Mouse (Mus musculus): ENCODE measurements around the gene Zc3h12c. TPM values are rescaled to one million over a fixed set of nuclear protein-coding genes. Genes with fewer than 3 reads are reported as not detected.

Gene Zc3h12c
- polyA plus RNA-seq, 1 experiment from 2014 or later: 10.9 TPM

- DNase-seq (no peak), ATAC-seq (ENCODE audit: low FRiP score, low TSS enrichment) (no peak)
- no peaks in the 10 kb centered on the region for H3K27me3 ChIP-seq (ENCODE audit: control insufficient read depth, insufficient read depth, low read length)
- H3K36me3 ChIP-seq (ENCODE audit: control insufficient read depth, insufficient read depth, low read length): no peaks in the 10 kb centered on the region
- no peak overlapping the region for H3K4me2 ChIP-seq (ENCODE audit: low read length)
- H3K27ac ChIP-seq (replicated peaks; ENCODE audit: low read depth, low read length): no peak overlapping the region
- H3K9me3 ChIP-seq (ENCODE audit: control insufficient read depth, low read length): no peaks in the 10 kb centered on the region
- 88% methylated on average over 4 of the region's 4 CpGs for WGBS
- H3K4me3 ChIP-seq (replicated peaks; ENCODE audit: low read depth, low read length): no peak overlapping the region
- peaks cover 6% of the 10 kb centered on the region; the same call in 1 of the 2 replicates for H3K4me1 ChIP-seq (ENCODE audit: control insufficient read depth, insufficient read depth, low read length)
- no peak overlapping the region for H3K9ac ChIP-seq (replicated peaks; ENCODE audit: low read length)
Observed at GRCm38 (mm10) chr9:52190907-52191306, 22.5 kb upstream of the Zc3h12c start.

GRCm38 (mm10) chr9:52188106-52188505, 19.7 kb upstream of the Zc3h12c start:
- peak; percentile 78 for DNase-seq
- H3K4me2 ChIP-seq (ENCODE audit: low read length): peak overlapping the region; percentile 34
- 6% methylated on average over 8 of the region's 8 CpGs for WGBS

GRCm38 (mm10) chr9:52186296-52186941, 18.0 kb upstream of the Zc3h12c start:
- 92% methylated on average over 3 of the region's 3 CpGs for WGBS
- DNase-seq (no peak), ATAC-seq (ENCODE audit: low FRiP score, low TSS enrichment) (no peak)
- Histone ChIP-seq H3K27me3 (ENCODE audit: control insufficient read depth, insufficient read depth, low read length) (no peaks in the 10 kb centered on the region), H3K4me3 (replicated peaks; ENCODE audit: low read depth, low read length) (no peak overlapping the region), H3K4me1 (ENCODE audit: control insufficient read depth, insufficient read depth, low read length) (peaks cover 6% of the 10 kb centered on the region; the same call in 1 of the 2 replicates), H3K9ac (replicated peaks; ENCODE audit: low read length) (no peak overlapping the region), H3K36me3 (ENCODE audit: control insufficient read depth, insufficient read depth, low read length) (no peaks in the 10 kb centered on the region), H3K27ac (replicated peaks; ENCODE audit: low read depth, low read length) (no peak overlapping the region), H3K4me2 (ENCODE audit: low read length) (no peak overlapping the region), H3K9me3 (ENCODE audit: control insufficient read depth, low read length) (no peaks in the 10 kb centered on the region)

More at GRCm38 (mm10) chr9:52188106-52188505, 19.7 kb upstream of the Zc3h12c start:
- Histone ChIP-seq H3K4me3 (replicated peaks; ENCODE audit: low read depth, low read length) (no peak overlapping the region), H3K4me1 (ENCODE audit: control insufficient read depth, insufficient read depth, low read length) (peaks cover 6% of the 10 kb centered on the region; the same call in 1 of the 2 replicates), H3K27me3 (ENCODE audit: control insufficient read depth, insufficient read depth, low read length) (no peaks in the 10 kb centered on the region), H3K9ac (replicated peaks; ENCODE audit: low read length) (peak overlapping the region; percentile 9; the same call in 1 of the 2 replicates), H3K27ac (replicated peaks; ENCODE audit: low read depth, low read length) (peak overlapping the region; percentile 72), H3K9me3 (ENCODE audit: control insufficient read depth, low read length) (no peaks in the 10 kb centered on the region), H3K36me3 (ENCODE audit: control insufficient read depth, insufficient read depth, low read length) (no peaks in the 10 kb centered on the region)
- peak; percentile 78; the same call in 1 of the 2 replicates for ATAC-seq (ENCODE audit: low FRiP score, low TSS enrichment)

- 64% methylated on average over 2 of the region's 2 CpGs for WGBS
- no peaks in the 10 kb centered on the region for H3K9me3 ChIP-seq (ENCODE audit: control insufficient read depth, low read length)
- H3K27ac ChIP-seq (replicated peaks; ENCODE audit: low read depth, low read length): no peak overlapping the region
- no peak for ATAC-seq (ENCODE audit: low FRiP score, low TSS enrichment)
- no peak overlapping the region for H3K4me3 ChIP-seq (replicated peaks; ENCODE audit: low read depth, low read length)
- H3K4me2 ChIP-seq (ENCODE audit: low read length): no peak overlapping the region
- H3K9ac ChIP-seq (replicated peaks; ENCODE audit: low read length): no peak overlapping the region
- H3K27me3 ChIP-seq (ENCODE audit: control insufficient read depth, insufficient read depth, low read length): no peaks in the 10 kb centered on the region
- no peak for DNase-seq
- no peaks in the 10 kb centered on the region for H3K4me1 ChIP-seq (ENCODE audit: control insufficient read depth, insufficient read depth, low read length)
- no peaks in the 10 kb centered on the region for H3K36me3 ChIP-seq (ENCODE audit: control insufficient read depth, insufficient read depth, low read length)
Observed at GRCm38 (mm10) chr9:52181419-52181818, 13.0 kb upstream of the Zc3h12c start.

- no peak overlapping the region for H3K27ac ChIP-seq (replicated peaks; ENCODE audit: low read depth, low read length)
- no peak for ATAC-seq (ENCODE audit: low FRiP score, low TSS enrichment)
- 92% methylated on average over 6 of the region's 6 CpGs for WGBS
Observed at GRCm38 (mm10) chr9:52180851-52181250, 12.5 kb upstream of the Zc3h12c start.

GRCm38 (mm10) chr9:52175257-52175859, 7.0 kb upstream of the Zc3h12c start:
- no peak for ATAC-seq (ENCODE audit: low FRiP score, low TSS enrichment)
- H3K4me1 ChIP-seq (ENCODE audit: control insufficient read depth, insufficient read depth, low read length): no peaks in the 10 kb centered on the region
- no peaks in the 10 kb centered on the region for H3K9me3 ChIP-seq (ENCODE audit: control insufficient read depth, low read length)
- no peak for DNase-seq
- H3K9ac ChIP-seq (replicated peaks; ENCODE audit: low read length): no peak overlapping the region
- WGBS: 91% methylated on average over 4 of the region's 4 CpGs
- H3K27me3 ChIP-seq (ENCODE audit: control insufficient read depth, insufficient read depth, low read length): no peaks in the 10 kb centered on the region
- no peak overlapping the region for H3K27ac ChIP-seq (replicated peaks; ENCODE audit: low read depth, low read length)
- H3K4me2 ChIP-seq (ENCODE audit: low read length): no peak overlapping the region
- H3K4me3 ChIP-seq (replicated peaks; ENCODE audit: low read depth, low read length): no peak overlapping the region
- H3K36me3 ChIP-seq (ENCODE audit: control insufficient read depth, insufficient read depth, low read length): no peaks in the 10 kb centered on the region

More at GRCm38 (mm10) chr9:52180851-52181250, 12.5 kb upstream of the Zc3h12c start:
- H3K4me1 ChIP-seq (ENCODE audit: control insufficient read depth, insufficient read depth, low read length): no peaks in the 10 kb centered on the region
- H3K36me3 ChIP-seq (ENCODE audit: control insufficient read depth, insufficient read depth, low read length): no peaks in the 10 kb centered on the region
- no peaks in the 10 kb centered on the region for H3K27me3 ChIP-seq (ENCODE audit: control insufficient read depth, insufficient read depth, low read length)
- no peak for DNase-seq
- H3K4me3 ChIP-seq (replicated peaks; ENCODE audit: low read depth, low read length): no peak overlapping the region
- no peaks in the 10 kb centered on the region for H3K9me3 ChIP-seq (ENCODE audit: control insufficient read depth, low read length)
- no peak overlapping the region for H3K9ac ChIP-seq (replicated peaks; ENCODE audit: low read length)
- no peak overlapping the region for H3K4me2 ChIP-seq (ENCODE audit: low read length)

GRCm38 (mm10) chr9:52174671-52175111, 6.3 kb upstream of the Zc3h12c start:
- Histone ChIP-seq H3K9ac (replicated peaks; ENCODE audit: low read length) (no peak overlapping the region), H3K36me3 (ENCODE audit: control insufficient read depth, insufficient read depth, low read length) (no peaks in the 10 kb centered on the region), H3K27ac (replicated peaks; ENCODE audit: low read depth, low read length) (no peak overlapping the region), H3K27me3 (ENCODE audit: control insufficient read depth, insufficient read depth, low read length) (no peaks in the 10 kb centered on the region), H3K4me2 (ENCODE audit: low read length) (no peak overlapping the region), H3K4me3 (replicated peaks; ENCODE audit: low read depth, low read length) (no peak overlapping the region), H3K4me1 (ENCODE audit: control insufficient read depth, insufficient read depth, low read length) (no peaks in the 10 kb centered on the region), H3K9me3 (ENCODE audit: control insufficient read depth, low read length) (no peaks in the 10 kb centered on the region)
- ATAC-seq (ENCODE audit: low FRiP score, low TSS enrichment) (no peak), DNase-seq (no peak)
- WGBS: 78% methylated on average over 4 of the region's 4 CpGs

- Histone ChIP-seq H3K27ac (replicated peaks; ENCODE audit: low read depth, low read length) (no peak overlapping the region), H3K9me3 (ENCODE audit: control insufficient read depth, low read length) (no peaks in the 10 kb centered on the region), H3K4me2 (ENCODE audit: low read length) (no peak overlapping the region), H3K27me3 (ENCODE audit: control insufficient read depth, insufficient read depth, low read length) (no peaks in the 10 kb centered on the region), H3K36me3 (ENCODE audit: control insufficient read depth, insufficient read depth, low read length) (no peaks in the 10 kb centered on the region), H3K4me3 (replicated peaks; ENCODE audit: low read depth, low read length) (no peak overlapping the region), H3K4me1 (ENCODE audit: control insufficient read depth, insufficient read depth, low read length) (peaks cover 6% of the 10 kb centered on the region; the same call in 1 of the 2 replicates), H3K9ac (replicated peaks; ENCODE audit: low read length) (no peak overlapping the region)
- no peak for ATAC-seq (ENCODE audit: low FRiP score, low TSS enrichment)
- WGBS: 96% methylated on average over 2 of the region's 2 CpGs
- DNase-seq: no peak
Observed at GRCm38 (mm10) chr9:52173937-52174336, 5.6 kb upstream of the Zc3h12c start.

- 82% methylated on average over 7 of the region's 7 CpGs for WGBS
- ATAC-seq (ENCODE audit: low FRiP score, low TSS enrichment): no peak
- Histone ChIP-seq H3K27ac (replicated peaks; ENCODE audit: low read depth, low read length) (no peak overlapping the region), H3K9ac (replicated peaks; ENCODE audit: low read length) (no peak overlapping the region), H3K36me3 (ENCODE audit: control insufficient read depth, insufficient read depth, low read length) (no peaks in the 10 kb centered on the region), H3K27me3 (ENCODE audit: control insufficient read depth, insufficient read depth, low read length) (no peaks in the 10 kb centered on the region), H3K9me3 (ENCODE audit: control insufficient read depth, low read length) (no peaks in the 10 kb centered on the region), H3K4me1 (ENCODE audit: control insufficient read depth, insufficient read depth, low read length) (peaks cover 8% of the 10 kb centered on the region; the same call in 1 of the 2 replicates), H3K4me2 (ENCODE audit: low read length) (no peak overlapping the region), H3K4me3 (replicated peaks; ENCODE audit: low read depth, low read length) (no peak overlapping the region)
- DNase-seq: no peak
Observed at GRCm38 (mm10) chr9:52172550-52172949, 4.2 kb upstream of the Zc3h12c start.

All from midbrain, embryonic 14.5 days (tissue).